Mouse (Mus musculus) neural tube, embryonic 15.5 days (tissue): ENCODE results near the gene R3hdm2. TPM values are rescaled to one million over a fixed set of nuclear protein-coding genes. Genes with fewer than 3 reads are reported as not detected.

Source experiments
- ATAC-seq: fragments of 200-750 bp; cut with Nextera tagmentation; 2 replicates; pipeline ENCODE4 v1.8.0; 2017; ENCODE audit warnings: mild to moderate bottlenecking, moderate TSS enrichment, moderate library complexity; ENCODE audit not compliant: low FRiP score
- H3K27ac ChIP-seq: fragments of 300-500 bp; sonication (generic); replicated peaks from 2 replicates; pipeline ENCODE4 v1.5.1; 2015; ENCODE audit warnings: mild to moderate bottlenecking, inconsistent platforms
- H3K27me3 ChIP-seq: fragments of 300-500 bp; sonication (generic); replicated peaks from 2 replicates; pipeline ENCODE4 v1.6.1; 2015; ENCODE audit warnings: inconsistent platforms
- H3K36me3 ChIP-seq: fragments of 300-500 bp; sonication (generic); 2 replicates; pipeline ENCODE4 v1.6.1; 2015; ENCODE audit warnings: inconsistent platforms
- H3K4me1 ChIP-seq: fragments of 300-500 bp; sonication (generic); 2 replicates; pipeline ENCODE4 v1.6.1; 2015; ENCODE audit warnings: inconsistent platforms
- H3K4me2 ChIP-seq: fragments of 300-500 bp; sonication (generic); 2 replicates; pipeline ENCODE4 v1.6.1; 2015; ENCODE audit warnings: inconsistent platforms, mild to moderate bottlenecking, moderate library complexity
- H3K4me3 ChIP-seq: fragments of 300-500 bp; sonication (generic); replicated peaks from 2 replicates; pipeline ENCODE4 v1.5.1; 2015; ENCODE audit warnings: mild to moderate bottlenecking, inconsistent platforms
- H3K9ac ChIP-seq: fragments of 300-500 bp; sonication (generic); replicated peaks from 2 replicates; pipeline ENCODE4 v1.6.1; 2015; ENCODE audit warnings: mild to moderate bottlenecking, inconsistent platforms
- H3K9me3 ChIP-seq: fragments of 300-500 bp; sonication (generic); replicated peaks from 2 replicates; pipeline ENCODE4 v1.6.1; 2016; ENCODE audit warnings: inconsistent platforms
- WGBS: fragments of 180-500 bp; shearing (Covaris S2); methylation state at CpG from one replicate; pipeline ENCODE4 v1.1.7; 2015; ENCODE audit warnings: mixed read lengths; 5-methylcytosine and 5-hydroxymethylcytosine counted together
- polyA plus RNA-seq: library from polyadenylated mRNA; unstranded; fragments of >200 nt; fragmentation: Nextera tagmentation; extraction: Ambion mirVana; gene quantifications from 2 replicates; pipeline ENCODE4 v1.2.1, GENCODE M21; 2015

R3hdm2 gene
- polyA plus RNA-seq, 1 experiment from 2014 or later: 30.7 TPM

- Histone ChIP-seq H3K27ac (no peak overlapping the region), H3K4me1 (no peaks in the 10 kb centered on the region), H3K36me3 (peaks cover 25% of the 10 kb centered on the region), H3K9ac (no peak overlapping the region), H3K4me3 (no peak overlapping the region), H3K9me3 (no peaks in the 10 kb centered on the region), H3K4me2 (no peak overlapping the region), H3K27me3 (no peaks in the 10 kb centered on the region)
- ATAC-seq: no peak
- WGBS: 98% methylated on average over 3 of the region's 3 CpGs
These were observed 24.6 kb downstream of the R3hdm2 start for GRCm38 (mm10) chr10:127404701-127405100.

- ATAC-seq: no peak
- whole genome bisulfite sequencing: 43% methylated on average over 4 of the region's 4 CpGs
- Histone ChIP-seq H3K27me3 (no peaks in the 10 kb centered on the region), H3K27ac (no peak overlapping the region), H3K4me2 (no peak overlapping the region), H3K4me1 (peaks cover 13% of the 10 kb centered on the region; the same call in 1 of the 2 replicates), H3K9me3 (no peaks in the 10 kb centered on the region), H3K4me3 (no peak overlapping the region), H3K9ac (no peak overlapping the region), H3K36me3 (peaks cover 3% of the 10 kb centered on the region; the same call in 1 of the 2 replicates)
These were observed 27.3 kb downstream of the R3hdm2 start for GRCm38 (mm10) chr10:127407391-127407790.

- Histone ChIP-seq H3K9me3 (no peaks in the 10 kb centered on the region), H3K36me3 (no peaks in the 10 kb centered on the region), H3K9ac (no peak overlapping the region), H3K4me2 (no peak overlapping the region), H3K27me3 (no peaks in the 10 kb centered on the region), H3K27ac (peak overlapping the region; percentile 5; the same call in 1 of the 2 replicates), H3K4me3 (no peak overlapping the region), H3K4me1 (peaks cover 14% of the 10 kb centered on the region; the same call in 1 of the 2 replicates)
- no peak for ATAC-seq
- WGBS: 27% methylated on average over 5 of the region's 5 CpGs
These were observed 32.0 kb downstream of the R3hdm2 start for GRCm38 (mm10) chr10:127412101-127412500.

DNA sequence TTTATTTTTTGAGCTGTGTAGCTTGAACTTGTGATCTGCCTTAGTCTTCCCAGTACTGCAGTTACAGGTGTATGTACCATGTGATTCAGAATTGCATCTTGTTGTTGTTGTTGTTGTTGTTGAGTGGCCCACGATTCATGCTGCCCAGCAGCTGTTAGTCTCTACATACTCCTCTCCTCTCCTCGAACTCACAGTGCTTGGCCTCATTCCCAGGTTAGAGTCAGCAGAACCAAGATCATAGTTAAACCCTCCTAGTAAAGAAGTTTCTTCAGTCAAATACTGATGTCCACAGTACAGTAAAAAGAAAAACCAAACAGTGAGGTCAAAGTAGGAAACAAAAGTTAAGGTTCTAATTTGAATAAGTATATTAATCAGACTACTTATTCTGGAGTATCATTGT is 32.6 kb downstream of the R3hdm2 start:
- no peaks in the 10 kb centered on the region for H3K9me3 ChIP-seq
- no peaks in the 10 kb centered on the region for H3K27me3 ChIP-seq
- no peak overlapping the region for H3K9ac ChIP-seq
- H3K27ac ChIP-seq: no peak overlapping the region
- H3K4me1 ChIP-seq: peaks cover 14% of the 10 kb centered on the region; the same call in 1 of the 2 replicates
- ATAC-seq: no peak
- no peak overlapping the region for H3K4me2 ChIP-seq
- no peak overlapping the region for H3K4me3 ChIP-seq
- WGBS: 76% methylated on average over 2 of the region's 2 CpGs
- no peaks in the 10 kb centered on the region for H3K36me3 ChIP-seq

DNA sequence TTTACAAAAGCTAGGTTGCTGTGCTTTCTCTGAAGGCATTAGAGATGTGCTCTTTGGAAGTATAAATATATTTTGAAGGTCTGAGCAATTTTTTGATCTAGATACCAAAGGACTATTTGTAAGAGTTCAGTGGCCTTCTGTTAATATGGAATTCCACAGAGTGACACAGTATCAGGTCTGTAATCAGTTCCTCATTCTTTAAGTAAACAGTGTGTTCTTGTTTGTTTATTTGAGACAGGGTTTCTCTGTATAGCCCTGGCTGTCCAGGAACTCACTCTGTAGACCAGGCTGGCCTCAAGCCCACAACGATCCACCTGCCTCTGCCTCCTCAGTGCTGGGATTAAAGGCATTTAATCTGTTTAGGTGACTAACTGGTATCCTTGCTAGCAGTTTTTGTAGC is 33.5 kb downstream of the R3hdm2 start:
- Histone ChIP-seq H3K27ac (no peak overlapping the region), H3K9me3 (no peaks in the 10 kb centered on the region), H3K4me2 (no peak overlapping the region), H3K4me1 (peaks cover 15% of the 10 kb centered on the region), H3K36me3 (no peaks in the 10 kb centered on the region), H3K27me3 (no peaks in the 10 kb centered on the region), H3K9ac (no peak overlapping the region), H3K4me3 (no peak overlapping the region)
- 89% methylated on average over 1 of the region's 1 CpGs for WGBS
- no peak for ATAC-seq

GRCm38 (mm10) chr10:127414141-127414540 is 34.0 kb downstream of the R3hdm2 start:
- Histone ChIP-seq H3K27me3 (no peaks in the 10 kb centered on the region), H3K36me3 (no peaks in the 10 kb centered on the region), H3K4me2 (no peak overlapping the region), H3K9me3 (no peaks in the 10 kb centered on the region), H3K4me1 (peaks cover 20% of the 10 kb centered on the region), H3K9ac (no peak overlapping the region), H3K4me3 (no peak overlapping the region), H3K27ac (no peak overlapping the region)
- WGBS: 69% methylated on average over 3 of the region's 3 CpGs
- no peak for ATAC-seq

DNA sequence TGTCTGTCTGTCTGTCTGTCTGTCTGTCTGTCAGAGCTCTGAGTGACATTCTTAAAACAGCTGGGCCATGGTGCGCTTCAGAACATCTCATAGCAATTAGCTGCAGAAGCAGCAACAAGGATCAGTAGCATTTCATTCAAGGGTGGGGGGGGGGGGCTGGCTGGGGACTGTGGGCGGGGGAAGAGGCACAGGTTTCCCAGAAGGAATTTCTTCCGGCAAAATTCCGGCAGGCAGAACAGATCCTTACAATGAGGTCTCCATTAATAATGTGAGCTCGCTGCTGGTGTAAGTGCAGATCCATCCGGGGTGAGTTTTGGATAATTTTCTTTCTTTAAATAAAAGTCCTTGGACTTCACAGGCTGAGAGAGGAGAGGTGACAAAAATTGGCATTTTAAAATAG is 40.0 kb downstream of the R3hdm2 start:
- H3K4me3 ChIP-seq: no peak overlapping the region
- H3K27me3 ChIP-seq: no peaks in the 10 kb centered on the region
- H3K4me2 ChIP-seq: peak overlapping the region; percentile 48
- peak overlapping the region; percentile 54; the same call in 1 of the 2 replicates for H3K27ac ChIP-seq
- peaks cover 35% of the 10 kb centered on the region for H3K4me1 ChIP-seq
- H3K36me3 ChIP-seq: no peaks in the 10 kb centered on the region
- no peaks in the 10 kb centered on the region for H3K9me3 ChIP-seq
- no peak overlapping the region for H3K9ac ChIP-seq
- 13% methylated on average over 6 of the region's 6 CpGs for WGBS
- no peak for ATAC-seq

DNA sequence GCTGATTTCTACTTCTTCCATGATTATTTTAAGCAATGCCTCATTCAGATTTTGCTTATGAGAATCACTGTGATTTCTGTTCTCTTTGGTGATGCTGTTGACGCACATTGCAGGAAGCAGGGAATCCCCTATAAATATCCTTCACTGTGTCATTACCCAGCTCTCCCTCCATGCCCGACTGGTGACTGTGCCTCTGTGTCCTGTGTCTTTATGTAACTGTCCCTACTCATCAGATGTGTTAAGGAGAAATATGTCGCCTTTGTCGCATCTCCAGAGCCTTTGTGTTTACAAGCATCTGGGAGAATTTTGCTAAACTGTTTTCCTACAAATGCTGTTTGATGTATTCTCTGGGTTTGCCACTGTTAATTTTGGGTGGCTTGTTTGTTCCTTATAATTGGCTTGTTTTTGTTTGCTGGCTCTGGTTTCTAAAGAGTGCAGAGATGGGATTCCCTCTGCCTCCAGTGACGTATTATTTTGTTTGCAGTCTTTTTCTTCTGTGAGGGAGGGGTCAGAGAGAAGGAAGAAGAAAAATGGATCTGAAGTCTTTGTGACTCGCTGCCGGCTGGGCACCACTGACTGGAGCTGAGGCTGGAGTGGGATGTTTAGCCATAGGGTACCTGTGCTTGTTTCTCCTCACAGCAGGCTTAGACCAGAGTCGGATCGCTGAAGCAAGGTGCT is 40.7 kb downstream of the R3hdm2 start:
- no peaks in the 10 kb centered on the region for H3K9me3 ChIP-seq
- peaks cover 35% of the 10 kb centered on the region for H3K4me1 ChIP-seq
- H3K36me3 ChIP-seq: no peaks in the 10 kb centered on the region
- peak overlapping the region; percentile 30 for H3K4me3 ChIP-seq
- peak; percentile 62; the same call in 1 of the 2 replicates for ATAC-seq
- peak overlapping the region; percentile 9 for H3K9ac ChIP-seq
- 7% methylated on average over 9 of the region's 9 CpGs for WGBS
- peak overlapping the region; percentile 72 for H3K27ac ChIP-seq
- peak overlapping the region; percentile 48 for H3K4me2 ChIP-seq
- H3K27me3 ChIP-seq: no peaks in the 10 kb centered on the region

DNA sequence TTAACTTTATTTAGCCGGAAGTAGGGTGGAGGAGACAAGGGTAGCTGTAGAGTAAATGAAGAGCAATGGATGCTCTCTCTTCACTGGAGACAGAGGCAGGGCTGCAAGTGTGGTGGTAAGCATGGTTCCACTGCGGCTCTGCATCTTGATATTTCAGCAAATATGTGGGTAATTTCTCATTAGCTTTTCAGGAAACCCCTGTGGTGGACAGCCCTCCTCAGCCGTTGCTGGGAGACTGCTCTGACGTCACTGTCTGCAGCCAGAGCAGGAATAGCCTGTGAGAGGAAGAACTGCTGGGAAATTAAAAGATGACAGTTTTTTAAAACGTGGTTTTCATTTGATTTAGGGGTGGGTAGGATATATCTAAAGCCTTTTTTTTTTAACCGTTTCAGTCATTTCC is 41.9 kb downstream of the R3hdm2 start:
- no peaks in the 10 kb centered on the region for H3K36me3 ChIP-seq
- H3K4me2 ChIP-seq: peak overlapping the region; percentile 48
- H3K27ac ChIP-seq: 0 out of 2 replicates have a peak overlapping the region, but pooled peaks have one; percentile 42
- WGBS: 19% methylated on average over 6 of the region's 6 CpGs
- ATAC-seq: peak; percentile 72
- peaks cover 42% of the 10 kb centered on the region for H3K4me1 ChIP-seq
- H3K9me3 ChIP-seq: no peaks in the 10 kb centered on the region
- no peaks in the 10 kb centered on the region for H3K27me3 ChIP-seq
- H3K4me3 ChIP-seq: 0 out of 2 replicates have a peak overlapping the region, but pooled peaks have one; percentile 9
- no peak overlapping the region for H3K9ac ChIP-seq

- no peaks in the 10 kb centered on the region for H3K27me3 ChIP-seq
- peaks cover 28% of the 10 kb centered on the region for H3K4me1 ChIP-seq
- H3K4me3 ChIP-seq: no peak overlapping the region
- no peak overlapping the region for H3K9ac ChIP-seq
- no peaks in the 10 kb centered on the region for H3K9me3 ChIP-seq
- 87% methylated on average over 2 of the region's 2 CpGs for WGBS
- 0 out of 2 replicates have a peak, but pooled peaks cover 3% of the 10 kb centered on the region for H3K36me3 ChIP-seq
- no peak overlapping the region for H3K4me2 ChIP-seq
- no peak for ATAC-seq
- H3K27ac ChIP-seq: no peak overlapping the region
These were observed 45.7 kb downstream of the R3hdm2 start for GRCm38 (mm10) chr10:127425794-127426193.

GRCm38 (mm10) chr10:127426670-127427069 is 46.5 kb downstream of the R3hdm2 start:
- Histone ChIP-seq H3K4me2 (no peak overlapping the region), H3K9me3 (no peaks in the 10 kb centered on the region), H3K36me3 (0 out of 2 replicates have a peak, but pooled peaks cover 3% of the 10 kb centered on the region), H3K4me3 (no peak overlapping the region), H3K27ac (peak overlapping the region; percentile 28), H3K27me3 (no peaks in the 10 kb centered on the region), H3K9ac (no peak overlapping the region), H3K4me1 (peaks cover 19% of the 10 kb centered on the region)
- ATAC-seq: no peak; the same call in 1 of the 2 replicates
- 10% methylated on average over 2 of the region's 2 CpGs for WGBS

GRCm38 (mm10) chr10:127427107-127427506 is 47.0 kb downstream of the R3hdm2 start:
- H3K27ac ChIP-seq: 0 out of 2 replicates have a peak overlapping the region, but pooled peaks have one; percentile 28
- no peaks in the 10 kb centered on the region for H3K9me3 ChIP-seq
- H3K27me3 ChIP-seq: no peaks in the 10 kb centered on the region
- H3K4me3 ChIP-seq: no peak overlapping the region
- no peak overlapping the region for H3K9ac ChIP-seq
- 85% methylated on average over 1 of the region's 1 CpGs for WGBS
- no peak for ATAC-seq
- no peak overlapping the region for H3K4me2 ChIP-seq
- H3K36me3 ChIP-seq: 0 out of 2 replicates have a peak, but pooled peaks cover 3% of the 10 kb centered on the region
- H3K4me1 ChIP-seq: peaks cover 15% of the 10 kb centered on the region
